Mouse (Mus musculus): ENCODE data around the gene Hoxb1.

DNA sequence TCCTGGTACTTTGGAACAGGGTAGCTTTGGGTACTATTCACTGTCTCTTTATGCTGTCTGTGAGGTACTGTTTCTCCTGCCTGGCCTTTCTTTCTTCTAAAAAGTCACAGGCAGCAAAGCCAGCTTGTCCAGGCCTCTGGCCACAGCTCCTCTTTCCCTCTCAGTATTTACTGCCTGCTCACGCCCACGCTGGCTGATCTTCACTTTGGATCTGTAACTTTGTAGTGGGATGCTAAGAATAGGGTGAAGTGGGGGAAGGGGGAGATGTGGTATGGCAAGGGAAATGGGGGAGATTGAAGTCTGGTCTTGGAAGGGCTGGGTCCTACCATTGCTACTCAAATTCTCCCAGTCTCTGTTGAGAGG lies 31.6 kb upstream of the Hoxb1 start:
- TF ChIP-seq POLR2A (IDR thresholded peaks at IDR 0.05; ENCODE audit: insufficient read depth, low read depth, low read length): no peak
- TF ChIP-seq EP300 (IDR thresholded peaks at IDR 0.05; ENCODE audit: insufficient read depth, low read depth, low read length): no peak
- TF ChIP-seq CTCF (IDR thresholded peaks at IDR 0.05): no peak
